Mouse (Mus musculus) left cerebral cortex, adult 18-20 months (tissue): ENCODE data around the gene Ptpn21. TPM values are rescaled to one million over a fixed set of nuclear protein-coding genes. Genes with fewer than 3 reads are reported as not detected.

Source experiments
- DNase-seq, 2 experiments: peaks; one replicate each; pipeline ENCODE4 v3.0.0; 2021 to 2022; ENCODE audit warnings: low spot score in 2 of 2, mixed read lengths in 1 of 2
- total RNA-seq, 2 experiments: library from RNA; stranded (reverse); gene quantifications; 2 replicates each; pipeline ENCODE4 v1.2.3; 2021

The Ptpn21 gene
- total RNA-seq, 2 experiments from 2014 or later = 7.8 to 8.4 TPM

GRCm38 (mm10) chr12:98668132-98668814 is 68.9 kb downstream of the Ptpn21 start:
- DNase-seq = peak; percentile 72 to 76

- DNase-seq = no peak
Measured at GRCm38 (mm10) chr12:98662617-98663016, 74.6 kb downstream of the Ptpn21 start.

GRCm38 (mm10) chr12:98656873-98657272 is 80.3 kb downstream of the Ptpn21 start:
- no peak for DNase-seq

GRCm38 (mm10) chr12:98644852-98645251 is 92.4 kb downstream of the Ptpn21 start:
- no peak for DNase-seq

GRCm38 (mm10) chr12:98628260-98628970 is 108.8 kb downstream of the Ptpn21 start:
- DNase-seq = peak in 1 of 2 experiments; percentile 5

GRCm38 (mm10) chr12:98627392-98628259 is 109.6 kb downstream of the Ptpn21 start, which contains the start of gene Spata7:
Spata7 (plus strand) TSS chr12:98628157.
- DNase-seq = peak; percentile 78 to 86

Other genes starting within 250 kb of the Ptpn21 start
- gene Kcnk10, start 159.1 kb downstream of the Ptpn21 start, total RNA-seq = 10 to 100 TPM; 15.2 to 16.2 TPM
- 10 to 100 TPM; 30.8 to 31.6 TPM for gene Spata7, start 109.2 kb downstream of the Ptpn21 start, total RNA-seq
- 10 to 100 TPM; 96.0 to 97.4 TPM for gene Zc3h14, start 9.6 kb upstream of the Ptpn21 start, total RNA-seq
- 10 to 100 TPM; 70.2 to 70.4 TPM for gene Eml5, start 164.1 kb upstream of the Ptpn21 start, total RNA-seq
- gene Ttc8, start 183.2 kb upstream of the Ptpn21 start, total RNA-seq = 10 to 100 TPM; 40.2 to 42.7 TPM